Mouse (Mus musculus) liver, embryonic 15.5 days (tissue): ENCODE data around the gene Gm49353. TPM values are rescaled to one million over a fixed set of nuclear protein-coding genes. Genes with fewer than 3 reads are reported as not detected.

ENCODE experiments used
- ATAC-seq: fragments of 200-750 bp; cut with Nextera tagmentation; 2 replicates; pipeline ENCODE4 v1.8.0; 2017; ENCODE audit warnings: moderate number of reproducible peaks, mild to moderate bottlenecking, moderate library complexity; ENCODE audit not compliant: insufficient read depth
- H3K27ac ChIP-seq: fragments of 300-500 bp; sonication (generic); replicated peaks from 2 replicates; pipeline ENCODE4 v1.5.1; 2015; ENCODE audit warnings: mild to moderate bottlenecking, inconsistent platforms
- H3K27me3 ChIP-seq: fragments of 300-500 bp; sonication (generic); 2 replicates; pipeline ENCODE4 v1.6.1; 2015; ENCODE audit warnings: mild to moderate bottlenecking, inconsistent platforms
- H3K36me3 ChIP-seq: fragments of 300-500 bp; sonication (generic); replicated peaks from 2 replicates; pipeline ENCODE4 v1.6.1; 2015; ENCODE audit warnings: moderate library complexity, mild to moderate bottlenecking, inconsistent platforms
- H3K4me1 ChIP-seq: fragments of 300-500 bp; sonication (generic); replicated peaks from 2 replicates; pipeline ENCODE4 v1.6.1; 2015; ENCODE audit warnings: inconsistent platforms
- H3K4me2 ChIP-seq: fragments of 300-500 bp; sonication (generic); 2 replicates; pipeline ENCODE4 v1.6.1; 2015; ENCODE audit warnings: moderate library complexity, mild to moderate bottlenecking, inconsistent platforms
- H3K4me3 ChIP-seq: fragments of 300-500 bp; sonication (generic); replicated peaks from 2 replicates; pipeline ENCODE4 v1.5.1; 2015; ENCODE audit warnings: mild to moderate bottlenecking, inconsistent platforms
- H3K9ac ChIP-seq: fragments of 300-500 bp; sonication (generic); 2 replicates; pipeline ENCODE4 v1.6.1; 2015; ENCODE audit warnings: moderate library complexity, mild to moderate bottlenecking, inconsistent platforms
- H3K9me3 ChIP-seq: fragments of 300-500 bp; sonication (generic); replicated peaks from 2 replicates; pipeline ENCODE4 v1.6.1; 2016; ENCODE audit warnings: inconsistent platforms
- WGBS: fragments of 180-500 bp; shearing (Covaris S2); methylation state at CpG from one replicate; pipeline ENCODE4 v1.1.7; 2015; ENCODE audit warnings: mixed read lengths; ENCODE audit not compliant: insufficient replicate concordance; 5-methylcytosine and 5-hydroxymethylcytosine counted together
- polyA plus RNA-seq: library from polyadenylated mRNA; unstranded; fragments of >200 nt; fragmentation: Nextera tagmentation; extraction: Ambion mirVana; gene quantifications from 2 replicates; pipeline ENCODE4 v1.2.1, GENCODE M21; 2015

Gm49353 gene
- not detected in 2 replicates for polyA plus RNA-seq

GRCm38 (mm10) chr10:29198642-29199041 lies at the start of gene Gm49353:
TSS of gene Gm49353 (plus strand) at chr10:29198954.
- Histone ChIP-seq H3K27me3 (no peaks in the 10 kb centered on the region), H3K4me2 (no peak within 1 kb of the TSS), H3K36me3 (no peaks in the 10 kb centered on the region), H3K9me3 (no peaks in the 10 kb centered on the region), H3K4me1 (no peaks in the 10 kb centered on the region), H3K4me3 (no peak within 1 kb of the TSS), H3K9ac (no peak within 1 kb of the TSS), H3K27ac (no peak within 1 kb of the TSS)
- ATAC-seq, result no peak
- WGBS, result 70% methylated on average over 7 of the region's 7 CpGs

- no peak overlapping the region for H3K4me2 ChIP-seq
- WGBS, result 60% methylated on average over 3 of the region's 3 CpGs
- H3K9me3 ChIP-seq, result no peaks in the 10 kb centered on the region
- H3K36me3 ChIP-seq, result no peaks in the 10 kb centered on the region
- no peak overlapping the region for H3K9ac ChIP-seq
- no peak overlapping the region for H3K27ac ChIP-seq
- H3K27me3 ChIP-seq, result no peaks in the 10 kb centered on the region
- no peak for ATAC-seq
- H3K4me1 ChIP-seq, result no peaks in the 10 kb centered on the region
- H3K4me3 ChIP-seq, result no peak overlapping the region
Observed at GRCm38 (mm10) chr10:29155304-29155703, 43.5 kb upstream of the Gm49353 start.

DNA sequence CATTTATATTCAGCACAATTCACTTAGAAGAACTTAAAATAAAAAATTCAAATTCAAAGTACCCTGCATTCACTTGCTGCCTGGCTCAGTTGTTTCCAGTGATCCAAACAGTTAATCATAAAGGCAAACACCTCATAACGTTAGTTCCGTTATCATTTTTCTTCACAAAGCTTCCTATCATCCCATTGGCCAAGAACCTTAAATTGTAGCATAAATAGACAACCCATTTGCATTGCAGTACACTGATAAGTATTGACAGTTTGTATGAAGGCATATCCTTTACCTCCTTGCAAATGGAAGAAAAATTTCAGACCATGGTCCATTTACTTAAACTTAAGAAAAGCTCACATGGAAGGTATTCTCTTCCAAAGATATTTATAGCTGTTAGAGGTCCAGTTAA lies 37.1 kb upstream of the Gm49353 start:
- no peak overlapping the region for H3K4me2 ChIP-seq
- ATAC-seq, result no peak
- no peak overlapping the region for H3K4me3 ChIP-seq
- no peaks in the 10 kb centered on the region for H3K9me3 ChIP-seq
- H3K36me3 ChIP-seq, result no peaks in the 10 kb centered on the region
- H3K4me1 ChIP-seq, result no peaks in the 10 kb centered on the region
- no peak overlapping the region for H3K9ac ChIP-seq
- H3K27me3 ChIP-seq, result no peaks in the 10 kb centered on the region
- WGBS, result 50% methylated on average over 2 of the region's 2 CpGs
- H3K27ac ChIP-seq, result no peak overlapping the region

DNA sequence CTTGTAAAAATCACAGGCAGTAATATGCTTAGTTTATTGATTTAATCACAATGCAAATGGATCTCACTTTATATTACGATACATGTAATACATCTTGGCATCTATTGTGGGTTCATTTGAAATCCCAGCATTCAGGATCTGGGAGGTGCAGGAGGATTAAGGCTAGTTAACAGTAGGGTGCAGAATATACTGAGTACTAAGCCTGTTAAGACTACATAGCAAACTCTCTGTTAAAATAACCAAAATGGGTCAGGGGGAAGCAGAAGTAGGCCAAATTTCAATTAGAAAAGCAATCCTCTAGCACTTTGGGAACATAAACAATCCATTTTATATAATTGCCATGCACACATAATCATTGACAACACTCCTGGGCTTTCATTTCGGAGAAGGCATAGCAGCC lies 25.0 kb upstream of the Gm49353 start:
- H3K4me2 ChIP-seq, result no peak overlapping the region
- H3K27ac ChIP-seq, result no peak overlapping the region
- H3K4me3 ChIP-seq, result no peak overlapping the region
- H3K27me3 ChIP-seq, result no peaks in the 10 kb centered on the region
- H3K9me3 ChIP-seq, result no peaks in the 10 kb centered on the region
- H3K9ac ChIP-seq, result no peak overlapping the region
- no peaks in the 10 kb centered on the region for H3K36me3 ChIP-seq
- ATAC-seq, result no peak
- H3K4me1 ChIP-seq, result no peaks in the 10 kb centered on the region
- 47% methylated on average over 2 of the region's 2 CpGs for WGBS

DNA sequence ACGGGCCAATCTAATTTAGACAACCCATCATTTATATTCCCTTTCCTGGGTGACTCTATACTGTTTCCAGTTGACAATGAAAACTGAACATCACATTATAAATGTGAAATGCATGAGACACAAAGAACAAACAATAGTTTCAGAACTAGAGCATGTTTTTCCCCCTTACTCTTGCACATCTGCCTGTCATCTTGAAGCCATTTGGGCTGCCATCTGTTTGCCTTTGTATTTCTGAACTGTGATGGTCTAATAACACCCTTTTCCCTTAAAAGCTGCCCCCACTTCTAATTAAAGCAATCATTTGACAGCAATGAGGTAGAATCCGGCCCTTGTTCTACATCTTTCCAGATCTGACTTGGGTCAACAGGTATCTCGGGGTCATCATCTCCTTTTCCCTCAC lies 23.1 kb upstream of the Gm49353 start:
- Histone ChIP-seq H3K4me2 (no peak overlapping the region), H3K4me1 (no peaks in the 10 kb centered on the region), H3K27me3 (no peaks in the 10 kb centered on the region), H3K4me3 (no peak overlapping the region), H3K9ac (no peak overlapping the region), H3K36me3 (no peaks in the 10 kb centered on the region), H3K9me3 (no peaks in the 10 kb centered on the region), H3K27ac (no peak overlapping the region)
- ATAC-seq, result no peak
- WGBS, result 52% methylated on average over 3 of the region's 3 CpGs

DNA sequence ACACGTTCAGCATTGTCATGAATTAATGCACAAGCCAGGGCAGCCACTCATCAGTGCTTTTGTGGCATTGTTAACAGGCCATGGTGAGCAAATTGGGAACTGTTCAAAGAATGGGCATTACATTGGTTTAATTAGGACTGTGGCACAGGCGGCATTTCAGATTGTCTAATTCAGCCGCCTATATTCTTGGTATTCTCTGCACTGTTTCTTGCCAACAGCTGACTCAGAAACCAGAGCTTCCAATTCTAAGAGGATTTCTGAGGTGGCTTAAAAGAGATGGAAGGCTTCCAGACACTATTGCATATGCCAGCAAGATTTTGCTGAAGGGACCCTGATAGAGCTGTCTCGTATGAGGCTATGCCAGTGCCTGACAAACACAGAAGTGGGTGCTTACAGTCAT lies 21.9 kb upstream of the Gm49353 start:
- Histone ChIP-seq H3K36me3 (no peaks in the 10 kb centered on the region), H3K4me1 (no peaks in the 10 kb centered on the region), H3K9me3 (no peaks in the 10 kb centered on the region), H3K27ac (no peak overlapping the region), H3K27me3 (no peaks in the 10 kb centered on the region), H3K4me3 (no peak overlapping the region), H3K9ac (no peak overlapping the region), H3K4me2 (no peak overlapping the region)
- 64% methylated on average over 4 of the region's 4 CpGs for WGBS
- no peak for ATAC-seq

DNA sequence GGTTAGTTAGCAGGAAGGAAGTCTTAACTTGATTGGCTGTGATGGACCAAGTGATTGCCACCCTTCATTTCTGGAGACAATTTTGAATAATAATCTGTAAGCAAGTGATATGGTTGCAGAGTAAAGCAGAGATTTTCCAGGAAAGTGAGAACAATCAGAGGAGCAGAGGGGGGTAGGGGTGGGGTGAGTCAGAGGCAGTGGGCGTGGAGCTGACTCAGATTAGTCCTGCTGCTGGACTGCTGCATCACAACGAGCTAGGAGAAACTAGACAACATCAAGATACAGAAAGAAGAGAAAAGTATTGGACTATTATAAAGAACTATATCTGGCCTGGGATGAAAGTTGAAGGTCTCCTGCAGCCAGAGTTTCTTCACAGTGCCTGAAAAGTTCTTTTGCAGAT lies 20.8 kb upstream of the Gm49353 start:
- no peak for ATAC-seq
- Histone ChIP-seq H3K9me3 (no peaks in the 10 kb centered on the region), H3K27ac (no peak overlapping the region), H3K27me3 (no peaks in the 10 kb centered on the region), H3K4me3 (no peak overlapping the region), H3K4me2 (no peak overlapping the region), H3K4me1 (no peaks in the 10 kb centered on the region), H3K36me3 (no peaks in the 10 kb centered on the region), H3K9ac (no peak overlapping the region)
- whole genome bisulfite sequencing, result 27% methylated on average over 2 of the region's 2 CpGs

DNA sequence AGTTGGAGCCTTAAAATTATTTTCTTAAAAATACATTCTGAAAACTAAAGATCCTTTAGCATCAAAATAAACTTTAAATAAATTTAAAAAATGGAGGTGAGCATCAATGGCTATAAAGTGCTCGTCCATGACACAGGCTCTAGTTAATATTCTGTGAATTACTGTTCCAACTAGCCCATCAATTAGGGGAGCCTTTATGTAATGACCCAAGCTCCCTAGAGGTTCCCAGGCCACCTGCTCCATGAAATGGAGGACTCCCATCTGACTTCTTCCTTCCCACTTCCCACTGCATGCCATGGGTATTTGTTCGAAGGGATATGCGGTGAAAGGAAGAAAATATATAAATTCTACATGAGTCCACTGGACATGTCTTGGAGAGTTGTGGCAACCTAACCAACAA lies 18.5 kb upstream of the Gm49353 start:
- 72% methylated on average over 3 of the region's 3 CpGs for WGBS
- no peaks in the 10 kb centered on the region for H3K9me3 ChIP-seq
- ATAC-seq, result no peak
- no peaks in the 10 kb centered on the region for H3K4me1 ChIP-seq
- no peak overlapping the region for H3K9ac ChIP-seq
- no peak overlapping the region for H3K27ac ChIP-seq
- H3K27me3 ChIP-seq, result no peaks in the 10 kb centered on the region
- no peak overlapping the region for H3K4me3 ChIP-seq
- no peak overlapping the region for H3K4me2 ChIP-seq
- no peaks in the 10 kb centered on the region for H3K36me3 ChIP-seq

DNA sequence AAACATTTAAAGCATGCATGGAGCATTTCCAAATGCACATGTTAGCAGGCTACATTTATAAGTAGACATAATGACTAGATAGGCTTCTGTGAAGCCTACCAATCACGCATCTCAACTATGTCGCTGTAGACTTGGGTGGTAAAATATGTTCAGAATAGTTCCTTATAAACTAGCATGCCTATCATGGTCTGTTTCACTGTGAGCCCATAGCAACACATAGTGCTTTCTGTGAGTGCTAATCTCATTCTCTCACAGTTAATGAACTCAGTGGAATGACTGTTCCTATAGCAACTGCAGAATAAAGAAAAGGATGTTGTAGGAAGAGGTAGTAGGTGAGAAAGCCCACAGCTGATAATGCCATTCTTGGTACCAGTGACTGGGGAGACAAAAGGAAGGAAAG lies 17.7 kb upstream of the Gm49353 start:
- no peak overlapping the region for H3K4me3 ChIP-seq
- no peak overlapping the region for H3K4me2 ChIP-seq
- no peak overlapping the region for H3K9ac ChIP-seq
- 72% methylated on average over 2 of the region's 2 CpGs for WGBS
- H3K36me3 ChIP-seq, result no peaks in the 10 kb centered on the region
- no peak overlapping the region for H3K27ac ChIP-seq
- H3K9me3 ChIP-seq, result no peaks in the 10 kb centered on the region
- no peaks in the 10 kb centered on the region for H3K27me3 ChIP-seq
- ATAC-seq, result no peak
- H3K4me1 ChIP-seq, result no peaks in the 10 kb centered on the region

GRCm38 (mm10) chr10:29193769-29194168 lies 5.0 kb upstream of the Gm49353 start:
- ATAC-seq, result no peak
- Histone ChIP-seq H3K4me3 (no peak overlapping the region), H3K27me3 (no peaks in the 10 kb centered on the region), H3K4me1 (no peaks in the 10 kb centered on the region), H3K27ac (no peak overlapping the region), H3K9me3 (no peaks in the 10 kb centered on the region), H3K4me2 (no peak overlapping the region), H3K36me3 (no peaks in the 10 kb centered on the region), H3K9ac (no peak overlapping the region)

DNA sequence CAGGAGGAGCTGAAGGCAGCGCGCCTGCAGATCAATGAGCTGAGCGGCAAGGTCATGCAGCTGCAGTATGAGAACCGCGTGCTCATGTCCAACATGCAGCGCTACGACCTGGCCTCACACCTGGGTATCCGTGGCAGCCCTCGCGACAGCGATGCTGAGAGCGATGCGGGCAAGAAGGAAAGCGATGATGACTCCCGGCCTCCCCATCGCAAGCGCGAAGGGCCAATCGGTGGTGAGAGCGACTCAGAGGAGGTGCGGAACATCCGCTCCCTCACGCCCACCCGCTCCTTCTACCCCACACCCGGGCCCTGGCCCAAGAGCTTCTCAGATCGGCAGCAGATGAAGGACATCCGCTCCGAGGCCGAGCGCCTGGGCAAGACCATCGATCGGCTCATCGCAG lies 1.9 kb upstream of the Gm49353 start:
- 82% methylated on average over 33 of the region's 33 CpGs for WGBS
- ATAC-seq, result no peak
- Histone ChIP-seq H3K4me1 (no peaks in the 10 kb centered on the region), H3K27ac (no peak overlapping the region), H3K4me3 (no peak overlapping the region), H3K36me3 (no peaks in the 10 kb centered on the region), H3K9ac (no peak overlapping the region), H3K27me3 (no peaks in the 10 kb centered on the region), H3K9me3 (no peaks in the 10 kb centered on the region), H3K4me2 (no peak overlapping the region)

DNA sequence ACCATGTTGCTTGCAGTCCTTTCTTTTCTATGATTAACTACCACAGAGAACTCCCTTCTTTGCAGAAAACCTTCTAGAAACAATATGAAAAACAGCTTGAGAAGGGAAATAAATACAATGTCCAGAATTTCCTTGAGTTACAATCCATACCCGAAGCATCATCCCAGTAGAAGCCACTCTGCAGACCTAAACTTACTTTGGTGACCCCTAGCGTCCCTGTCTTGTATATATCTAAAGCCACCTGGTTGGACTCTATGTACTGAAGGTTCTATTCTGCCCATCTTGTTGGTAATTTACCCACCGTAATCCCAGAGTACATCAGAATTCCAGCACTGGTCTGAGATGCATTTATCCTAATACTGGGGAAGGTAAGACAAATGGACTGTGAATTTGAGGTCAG lies 1.1 kb downstream of the Gm49353 start:
- 57% methylated on average over 3 of the region's 3 CpGs for WGBS
- no peaks in the 10 kb centered on the region for H3K27me3 ChIP-seq
- H3K9me3 ChIP-seq, result no peaks in the 10 kb centered on the region
- H3K36me3 ChIP-seq, result no peaks in the 10 kb centered on the region
- H3K27ac ChIP-seq, result no peak overlapping the region
- no peak for ATAC-seq
- no peak overlapping the region for H3K4me3 ChIP-seq
- no peak overlapping the region for H3K4me2 ChIP-seq
- H3K4me1 ChIP-seq, result no peaks in the 10 kb centered on the region
- H3K9ac ChIP-seq, result no peak overlapping the region
